Mouse (Mus musculus) kidney, postnatal 14 days (tissue): Measurements from ENCODE around the gene Hist1h2ad.
A peak's percentile ranks its signal among the peaks of the same experiment; 100 is the strongest.
"Not testable (repeated sequence)": the region's sequence is repeated elsewhere in the genome, so short reads cannot be mapped to it uniquely, and the experiment has no call there.

Experiments used
- DNase-seq: peaks from one replicate; pipeline ENCODE4 v3.0.0; 2022; ENCODE audit warnings: mixed read lengths

The Hist1h2ad gene

GRCm38 (mm10) chr13:23573898-23574524, at the start of gene Hist1h2ad, which contains the start of gene Hist1h2bf:
Gene Hist1h2ad, plus strand, starts transcription at chr13:23574381.
Gene Hist1h2bf, minus strand, starts transcription at chr13:23574196.
- DNase-seq: peak; percentile 94

GRCm38 (mm10) chr13:23524654-23525053, 49.5 kb upstream of the Hist1h2ad start:
- DNase-seq: peak; percentile 65

GRCm38 (mm10) chr13:23525901-23526300, 48.3 kb upstream of the Hist1h2ad start:
- no peak for DNase-seq

GRCm38 (mm10) chr13:23526312-23526711, 47.9 kb upstream of the Hist1h2ad start:
- DNase-seq: peak; percentile 93

- peak; percentile 29 for DNase-seq
Observed at GRCm38 (mm10) chr13:23529005-23529404, 45.2 kb upstream of the Hist1h2ad start.

GRCm38 (mm10) chr13:23529480-23530165, 44.6 kb upstream of the Hist1h2ad start:
- no peak for DNase-seq

- DNase-seq: peak; percentile 75
Observed at GRCm38 (mm10) chr13:23530181-23530900, 43.8 kb upstream of the Hist1h2ad start.

GRCm38 (mm10) chr13:23530901-23531875, 43.0 kb upstream of the Hist1h2ad start, which contains the start of gene Hist1h4h:
Gene Hist1h4h, plus strand, starts transcription at chr13:23531050.
- DNase-seq: peak; percentile 98

- no peak for DNase-seq
Observed at GRCm38 (mm10) chr13:23532262-23533075, 41.7 kb upstream of the Hist1h2ad start.

- DNase-seq: peak; percentile 83
Observed at GRCm38 (mm10) chr13:23533560-23534367, 40.4 kb upstream of the Hist1h2ad start, which contains the start of gene Hist1h2af. Gene Hist1h2af, plus strand, starts transcription at chr13:23533906.

GRCm38 (mm10) chr13:23534368-23535131, 39.6 kb upstream of the Hist1h2ad start:
- no peak for DNase-seq

- peak; percentile 93 for DNase-seq
Observed at GRCm38 (mm10) chr13:23535137-23536075, 38.8 kb upstream of the Hist1h2ad start, which contains the start of gene Hist1h3g. Gene Hist1h3g, plus strand, starts transcription at chr13:23535422.

- DNase-seq: no peak
Observed at GRCm38 (mm10) chr13:23536076-23536822, 37.9 kb upstream of the Hist1h2ad start.

GRCm38 (mm10) chr13:23537006-23537710, 37.0 kb upstream of the Hist1h2ad start:
- DNase-seq: no peak

- DNase-seq: no peak
Observed at GRCm38 (mm10) chr13:23538249-23538648, 35.9 kb upstream of the Hist1h2ad start.

- DNase-seq: not testable (repeated sequence)
Observed at GRCm38 (mm10) chr13:23539821-23540220, 34.4 kb upstream of the Hist1h2ad start.

GRCm38 (mm10) chr13:23541497-23541896, 32.7 kb upstream of the Hist1h2ad start:
- no peak for DNase-seq
